Mouse (Mus musculus) hindbrain, embryonic 16.5 days (tissue): ENCODE results near the gene Mast2. TPM values are rescaled to one million over a fixed set of nuclear protein-coding genes. Genes with fewer than 3 reads are reported as not detected.

ENCODE experiments used
- ATAC-seq: fragments of 200-750 bp; cut with Nextera tagmentation; 2 replicates; pipeline ENCODE4 v1.8.0; 2017; ENCODE audit warnings: moderate TSS enrichment, moderate library complexity
- H3K27ac ChIP-seq: fragments of 300-500 bp; sonication (generic); 2 replicates; pipeline ENCODE4 v1.5.1; 2014; ENCODE audit warnings: low read depth, mild to moderate bottlenecking, control low read depth, low read length, moderate library complexity
- H3K27me3 ChIP-seq: fragments of 300-500 bp; sonication (generic); replicated peaks from 2 replicates; pipeline ENCODE4 v1.6.1; 2014; ENCODE audit warnings: low read length; ENCODE audit not compliant: control insufficient read depth, insufficient read depth
- H3K36me3 ChIP-seq: fragments of 300-500 bp; sonication (generic); 2 replicates; pipeline ENCODE4 v1.6.1; 2014; ENCODE audit warnings: mild to moderate bottlenecking, low read length, moderate library complexity, mixed read lengths; ENCODE audit not compliant: control insufficient read depth, insufficient read depth
- H3K4me1 ChIP-seq: fragments of 300-500 bp; sonication (generic); 2 replicates; pipeline ENCODE4 v1.6.1; 2014; ENCODE audit warnings: low read depth, low read length; ENCODE audit not compliant: control insufficient read depth, insufficient read depth
- H3K4me2 ChIP-seq: fragments of 300-500 bp; sonication (generic); 2 replicates; pipeline ENCODE4 v1.6.1; 2014; ENCODE audit warnings: mild to moderate bottlenecking, low read length, control low read depth, moderate library complexity
- H3K4me3 ChIP-seq: fragments of 300-500 bp; sonication (generic); 2 replicates; pipeline ENCODE4 v1.5.1; 2014; ENCODE audit warnings: mild to moderate bottlenecking, low read length, control low read depth, moderate library complexity
- H3K9ac ChIP-seq: fragments of 300-500 bp; sonication (generic); 2 replicates; pipeline ENCODE4 v1.6.1; 2014; ENCODE audit warnings: low read depth, mild to moderate bottlenecking, control low read depth, low read length, moderate library complexity
- H3K9me3 ChIP-seq: fragments of 300-500 bp; sonication (generic); 2 replicates; pipeline ENCODE4 v1.6.1; 2014; ENCODE audit warnings: mild to moderate bottlenecking, low read length, moderate library complexity; ENCODE audit not compliant: control insufficient read depth
- WGBS: fragments of 180-500 bp; shearing (Covaris S2); extraction: QIAGEN DNeasy Blood & Tissue Kit; methylation state at CpG from one replicate; pipeline ENCODE4 v1.1.7; 2014; 5-methylcytosine and 5-hydroxymethylcytosine counted together
- polyA plus RNA-seq: library from polyadenylated mRNA; unstranded; fragments of >200 nt; fragmentation: Nextera tagmentation; extraction: Ambion mirVana; gene quantifications from 2 replicates; pipeline ENCODE4 v1.2.1, GENCODE M21; 2015

Gene Mast2
- polyA plus RNA-seq, 1 experiment from 2014 or later, result 32.2 TPM

DNA sequence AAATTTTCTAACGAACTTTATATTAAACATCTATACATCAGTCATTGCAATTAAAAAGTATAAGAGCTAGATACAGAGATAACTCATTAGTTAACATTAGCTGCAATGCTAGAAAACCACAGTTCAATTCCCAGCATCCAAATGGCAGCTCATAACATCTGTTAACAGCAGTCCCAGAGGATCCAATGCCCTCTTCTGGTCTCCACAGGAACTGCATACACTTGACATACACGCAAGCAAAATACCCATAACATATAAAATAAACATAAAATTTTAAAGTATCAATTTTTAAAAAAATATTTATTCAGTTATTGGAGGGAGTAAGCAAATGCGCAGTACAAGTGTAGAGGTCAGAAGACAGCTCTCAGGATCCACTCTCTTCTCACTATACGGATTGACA lies 28.4 kb downstream of the Mast2 start:
- no peaks in the 10 kb centered on the region for H3K27me3 ChIP-seq
- H3K4me2 ChIP-seq, result no peak overlapping the region
- no peak overlapping the region for H3K27ac ChIP-seq
- no peak overlapping the region for H3K4me3 ChIP-seq
- H3K36me3 ChIP-seq, result peaks cover 4% of the 10 kb centered on the region
- H3K9me3 ChIP-seq, result no peaks in the 10 kb centered on the region
- no peak overlapping the region for H3K9ac ChIP-seq
- WGBS, result 97% methylated on average over 4 of the region's 4 CpGs
- H3K4me1 ChIP-seq, result no peaks in the 10 kb centered on the region
- ATAC-seq, result no peak

DNA sequence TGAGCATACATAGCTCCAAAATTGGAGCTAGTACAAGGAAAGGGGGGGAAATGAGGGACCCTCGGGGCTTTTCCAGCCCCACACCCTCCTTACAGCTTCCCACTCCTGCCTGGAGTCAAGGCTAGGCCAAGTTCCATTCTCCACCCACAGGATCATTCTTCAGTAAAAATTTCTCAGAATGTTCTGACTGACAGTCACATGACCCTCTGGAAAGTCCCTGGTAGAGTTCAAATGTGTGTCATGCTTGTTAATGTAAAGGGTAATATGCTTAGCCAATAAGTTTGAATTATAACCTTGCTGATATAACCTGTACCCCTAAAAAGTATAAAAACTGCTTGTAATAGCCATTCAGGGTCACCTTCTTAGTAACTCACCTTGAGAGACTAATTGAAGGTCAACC lies 41.8 kb downstream of the Mast2 start:
- no peak overlapping the region for H3K9ac ChIP-seq
- no peak for ATAC-seq
- H3K27me3 ChIP-seq, result no peaks in the 10 kb centered on the region
- H3K4me2 ChIP-seq, result no peak overlapping the region
- H3K27ac ChIP-seq, result no peak overlapping the region
- H3K4me3 ChIP-seq, result no peak overlapping the region
- H3K36me3 ChIP-seq, result no peaks in the 10 kb centered on the region
- 0 out of 2 replicates have a peak, but pooled peaks cover 3% of the 10 kb centered on the region for H3K9me3 ChIP-seq
- 83% methylated on average over 1 of the region's 1 CpGs for WGBS
- H3K4me1 ChIP-seq, result no peaks in the 10 kb centered on the region

DNA sequence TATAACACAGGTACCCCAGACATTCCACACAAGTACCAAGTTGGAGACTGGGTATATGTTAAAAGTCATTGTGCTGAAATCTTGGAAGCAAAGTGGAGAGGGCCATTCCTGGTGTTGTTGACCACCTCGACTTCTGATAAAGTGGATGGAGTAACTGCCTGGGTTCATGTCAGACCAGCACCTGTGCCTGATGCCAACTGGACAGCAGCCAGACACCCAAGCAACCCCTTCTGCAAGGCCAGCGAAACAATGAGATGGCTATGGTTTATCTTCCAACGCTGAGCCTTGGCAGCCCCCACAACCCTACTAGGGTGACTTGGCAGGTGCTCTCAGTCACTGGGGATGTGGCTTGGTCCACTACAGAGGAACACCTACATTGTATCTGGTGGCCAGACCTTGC lies 42.8 kb downstream of the Mast2 start:
- Histone ChIP-seq H3K9me3 (0 out of 2 replicates have a peak, but pooled peaks cover 3% of the 10 kb centered on the region), H3K36me3 (no peaks in the 10 kb centered on the region), H3K4me2 (no peak overlapping the region), H3K27me3 (no peaks in the 10 kb centered on the region), H3K4me3 (no peak overlapping the region), H3K4me1 (no peaks in the 10 kb centered on the region), H3K27ac (no peak overlapping the region), H3K9ac (no peak overlapping the region)
- 82% methylated on average over 3 of the region's 3 CpGs for WGBS
- ATAC-seq, result no peak

DNA sequence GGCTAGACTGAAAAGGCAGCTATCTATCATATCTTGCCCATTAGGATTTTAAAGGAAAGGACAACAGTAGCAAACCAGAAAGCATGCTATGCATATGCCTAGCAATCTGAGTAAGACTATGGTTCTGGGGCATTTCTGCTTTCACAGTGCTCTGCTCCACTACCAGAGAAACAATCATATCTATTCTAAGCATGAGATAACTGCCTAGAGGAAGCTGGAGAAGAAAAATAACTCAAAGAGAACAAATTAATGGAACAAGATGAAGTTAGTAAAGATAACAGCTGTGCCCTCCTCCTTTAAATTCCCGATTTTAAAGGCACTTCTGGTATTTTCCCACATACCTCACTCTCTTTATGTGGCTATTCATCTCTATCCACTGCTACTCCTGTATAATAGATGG lies 51.0 kb downstream of the Mast2 start:
- no peak overlapping the region for H3K4me3 ChIP-seq
- ATAC-seq, result no peak
- H3K4me1 ChIP-seq, result no peaks in the 10 kb centered on the region
- H3K4me2 ChIP-seq, result no peak overlapping the region
- H3K27me3 ChIP-seq, result no peaks in the 10 kb centered on the region
- no peak overlapping the region for H3K27ac ChIP-seq
- no peak overlapping the region for H3K9ac ChIP-seq
- WGBS, result 72% methylated on average over 1 of the region's 1 CpGs
- H3K9me3 ChIP-seq, result 0 out of 2 replicates have a peak, but pooled peaks cover 2% of the 10 kb centered on the region
- H3K36me3 ChIP-seq, result no peaks in the 10 kb centered on the region

DNA sequence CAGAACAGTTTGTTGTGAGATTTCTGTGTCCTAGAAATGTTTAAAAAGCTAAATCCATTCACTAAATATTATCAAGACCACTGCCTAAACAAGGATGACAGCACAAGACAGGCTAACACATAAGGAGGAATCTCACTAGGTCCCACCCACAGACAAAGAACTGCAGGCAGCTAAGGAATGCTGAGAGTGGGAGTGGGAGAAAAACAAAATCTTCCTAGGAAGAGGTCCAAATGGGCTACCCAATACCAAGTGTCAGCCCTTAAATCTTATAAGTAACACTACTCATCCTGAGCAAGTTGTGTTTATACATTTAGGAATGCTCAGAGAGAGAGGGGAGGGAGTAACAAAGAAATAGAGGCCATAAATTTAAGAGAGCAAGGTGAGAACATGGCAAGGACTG lies 52.6 kb downstream of the Mast2 start:
- no peak overlapping the region for H3K4me2 ChIP-seq
- no peak overlapping the region for H3K9ac ChIP-seq
- H3K4me1 ChIP-seq, result peaks cover 4% of the 10 kb centered on the region; the same call in 1 of the 2 replicates
- H3K9me3 ChIP-seq, result no peaks in the 10 kb centered on the region
- H3K27ac ChIP-seq, result no peak overlapping the region
- no peak overlapping the region for H3K4me3 ChIP-seq
- ATAC-seq, result no peak
- no peaks in the 10 kb centered on the region for H3K36me3 ChIP-seq
- H3K27me3 ChIP-seq, result no peaks in the 10 kb centered on the region

DNA sequence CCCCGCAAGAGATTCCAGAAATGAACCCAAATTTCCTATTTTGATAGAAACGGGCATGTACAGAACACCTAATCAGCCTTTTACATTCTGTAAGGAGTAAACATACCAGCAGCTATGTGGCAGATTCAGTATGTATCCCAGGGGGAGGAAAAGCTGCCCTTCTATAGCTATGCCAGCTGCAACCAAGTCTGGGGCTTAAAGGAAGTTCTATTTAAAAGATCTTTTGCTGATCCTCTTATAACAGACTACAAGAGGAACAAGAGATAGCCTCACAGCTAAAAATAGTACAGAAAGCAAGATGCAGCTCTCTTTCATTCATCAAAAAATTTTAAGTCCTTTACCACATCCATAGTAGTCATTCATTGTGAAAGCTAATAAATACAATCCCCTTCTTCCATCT lies 57.3 kb downstream of the Mast2 start:
- H3K9ac ChIP-seq, result no peak overlapping the region
- 69% methylated on average over 2 of the region's 2 CpGs for WGBS
- H3K4me2 ChIP-seq, result no peak overlapping the region
- no peaks in the 10 kb centered on the region for H3K27me3 ChIP-seq
- no peaks in the 10 kb centered on the region for H3K9me3 ChIP-seq
- H3K4me3 ChIP-seq, result no peak overlapping the region
- no peaks in the 10 kb centered on the region for H3K36me3 ChIP-seq
- H3K4me1 ChIP-seq, result peaks cover 7% of the 10 kb centered on the region; the same call in 1 of the 2 replicates
- no peak for ATAC-seq
- 0 out of 2 replicates have a peak overlapping the region, but pooled peaks have one; percentile 20 for H3K27ac ChIP-seq

DNA sequence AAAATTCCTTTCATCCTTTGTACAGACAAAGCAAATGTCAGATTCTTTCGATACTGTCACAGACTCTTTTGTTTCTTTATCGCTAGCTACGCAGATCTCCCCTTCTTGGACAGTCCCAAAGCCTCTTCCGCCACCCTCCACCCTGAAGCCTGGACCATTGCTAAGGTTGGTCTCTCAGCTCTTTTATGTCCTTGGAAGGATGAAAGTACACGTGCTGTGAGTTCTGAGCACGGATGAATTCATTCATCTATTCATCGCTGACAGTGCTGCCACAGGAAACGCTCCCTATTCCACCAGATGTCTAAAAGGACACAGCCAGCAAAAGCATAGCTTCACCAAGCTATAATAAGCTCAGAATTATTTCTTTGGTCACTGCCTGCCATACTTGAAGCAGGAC lies 58.0 kb downstream of the Mast2 start:
- Histone ChIP-seq H3K9ac (peak overlapping the region; percentile 69), H3K4me3 (peak overlapping the region; percentile 43), H3K4me1 (peaks cover 7% of the 10 kb centered on the region; the same call in 1 of the 2 replicates), H3K36me3 (no peaks in the 10 kb centered on the region), H3K9me3 (no peaks in the 10 kb centered on the region), H3K27ac (peak overlapping the region; percentile 89), H3K27me3 (no peaks in the 10 kb centered on the region), H3K4me2 (peak overlapping the region; percentile 74)
- WGBS, result 6% methylated on average over 8 of the region's 8 CpGs
- peak; percentile 54; the same call in 1 of the 2 replicates for ATAC-seq

DNA sequence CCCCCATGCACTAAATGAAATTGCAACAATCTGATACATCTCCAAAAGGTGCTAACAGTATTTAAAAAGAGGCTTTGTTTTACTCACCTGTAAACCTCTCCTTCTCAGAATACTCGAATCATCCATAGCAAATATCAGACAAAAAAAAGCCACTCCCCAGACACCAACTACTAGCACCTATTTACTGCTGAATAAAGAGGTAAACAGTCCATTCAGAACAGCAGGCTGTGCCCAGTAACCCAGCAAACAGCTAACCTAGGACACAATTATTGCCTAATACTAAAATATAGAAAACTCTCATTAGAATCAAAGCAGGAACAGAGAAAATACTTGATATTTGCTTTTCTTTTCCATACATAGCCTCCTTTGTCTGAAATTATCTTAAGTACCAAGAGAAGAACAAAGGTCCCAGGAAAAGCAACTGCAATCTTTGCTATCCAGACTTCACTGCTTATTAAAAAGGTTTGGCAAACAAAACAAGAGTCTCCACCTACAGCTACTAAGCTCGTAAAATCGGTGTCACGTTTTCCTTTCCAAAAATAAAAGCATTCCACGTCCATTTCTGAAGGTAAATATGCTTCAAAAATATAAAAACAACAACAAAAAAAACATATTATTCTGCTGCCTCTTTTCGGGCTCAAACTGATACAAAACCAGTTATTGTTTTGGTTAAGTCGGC lies 58.6 kb downstream of the Mast2 start:
- Histone ChIP-seq H3K36me3 (no peaks in the 10 kb centered on the region), H3K4me1 (peaks cover 7% of the 10 kb centered on the region; the same call in 1 of the 2 replicates), H3K9ac (peak overlapping the region; percentile 69), H3K4me3 (peak overlapping the region; percentile 43), H3K27me3 (no peaks in the 10 kb centered on the region), H3K4me2 (peak overlapping the region; percentile 74), H3K9me3 (no peaks in the 10 kb centered on the region), H3K27ac (peak overlapping the region; percentile 89)
- no peak for ATAC-seq
- WGBS, result 17% methylated on average over 7 of the region's 7 CpGs

DNA sequence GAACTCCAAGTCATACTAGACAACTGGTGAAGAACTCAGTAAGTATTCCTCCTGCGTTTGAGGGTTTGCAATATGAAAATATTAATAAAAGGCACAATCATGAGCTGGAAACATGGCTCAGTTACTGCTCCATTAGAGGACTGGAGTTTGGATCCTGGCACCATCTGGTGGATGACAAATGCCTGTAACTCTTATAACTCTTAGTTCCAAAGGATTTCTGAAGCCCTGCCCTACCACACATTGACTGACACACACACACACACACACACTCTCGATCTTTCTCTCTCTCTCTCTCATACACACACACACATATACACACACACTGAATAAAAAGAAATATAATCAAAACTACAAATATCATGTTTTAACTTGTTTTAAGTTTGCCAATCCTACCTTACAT lies 60.1 kb downstream of the Mast2 start:
- Histone ChIP-seq H3K9ac (no peak overlapping the region), H3K27ac (no peak overlapping the region), H3K4me1 (peaks cover 7% of the 10 kb centered on the region; the same call in 1 of the 2 replicates), H3K4me3 (peak overlapping the region; percentile 24), H3K9me3 (no peaks in the 10 kb centered on the region), H3K36me3 (no peaks in the 10 kb centered on the region), H3K4me2 (peak overlapping the region; percentile 54), H3K27me3 (no peaks in the 10 kb centered on the region)
- WGBS, result 50% methylated on average over 2 of the region's 2 CpGs
- peak; percentile 75 for ATAC-seq
